Mouse (Mus musculus) testis, postnatal 14 days (tissue): Measurements from ENCODE around the gene Card10.

Source experiments
- DNase-seq: peaks from one replicate; pipeline ENCODE4 v3.0.0; 2021; ENCODE audit warnings: low spot score

Gene Card10

GRCm38 (mm10) chr15:78731830-78732229 is 71.0 kb downstream of the Card10 start:
- no peak for DNase-seq

GRCm38 (mm10) chr15:78730315-78731049 is 72.4 kb downstream of the Card10 start:
- DNase-seq = no peak

- no peak for DNase-seq
Observed at GRCm38 (mm10) chr15:78726697-78727096, 76.1 kb downstream of the Card10 start.
